ENCODE assay signal across 9 mouse cellular contexts in the genomic region with DNA sequence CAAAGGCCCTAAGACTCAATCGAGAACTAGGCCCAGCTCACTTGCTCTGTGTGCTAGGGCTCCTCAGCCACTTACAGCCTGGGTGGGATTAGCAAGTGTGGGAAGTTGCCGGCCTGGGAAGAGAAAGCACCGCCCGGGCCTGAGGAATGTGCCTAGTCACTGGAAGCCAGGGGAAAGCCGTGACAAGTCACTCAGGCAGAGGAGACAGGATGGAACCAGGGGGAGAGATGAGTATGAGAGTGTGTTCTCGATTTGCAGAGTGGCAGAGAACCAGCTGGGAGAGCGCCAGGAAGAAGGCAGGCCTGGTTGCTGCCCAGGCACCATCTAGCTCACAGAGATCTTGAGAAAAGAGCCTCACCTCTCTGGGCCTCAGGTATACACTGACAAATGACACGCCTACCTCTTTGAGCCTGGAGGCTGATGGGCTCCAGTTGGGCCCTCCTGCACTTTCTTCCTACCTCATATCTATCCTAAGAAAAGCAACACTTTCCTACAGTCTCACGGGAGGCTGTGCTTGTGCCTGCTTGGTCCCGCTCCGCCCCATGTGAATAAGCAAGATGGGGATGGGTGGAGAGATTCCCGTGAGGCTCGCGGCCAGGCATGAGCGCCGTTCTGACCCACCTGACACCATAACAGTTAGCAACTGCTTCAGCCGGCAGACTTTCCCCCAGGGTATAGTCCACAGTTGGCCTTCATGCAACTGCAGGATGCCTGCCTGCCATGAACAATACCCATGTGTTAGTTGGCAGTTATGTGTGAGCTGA.
DNase-seq lines count a peak whose midpoint lies in the region; ATAC-seq and TF ChIP-seq lines count a peak whose summit lies in the region.
"Had no signal": no experiment of that assay in that cellular context is flagged by ENCODE, and none has a peak within 500 bp of the region (broad histone marks: within the 10 kb centered on the region; RNA-seq: fewer than 3 reads in every experiment).

No protein-coding gene starts in this region.

- no peak overlapping the region for H3K9ac ChIP-seq in embryonic facial prominence, embryonic 12.5 days
- no peak overlapping the region for H3K9ac ChIP-seq in heart, embryonic 15.5 days
- H3K9ac ChIP-seq: neural tube, embryonic 12.5 days had no signal

- 0 out of 2 replicates have a peak, but pooled peaks cover 3% of the 10 kb centered on the region for H3K36me3 ChIP-seq in embryonic facial prominence, embryonic 12.5 days
- no peaks in the 10 kb centered on the region for H3K36me3 ChIP-seq in heart, embryonic 15.5 days
- no peaks in the 10 kb centered on the region for H3K36me3 ChIP-seq in myocyte (ENCODE audit: control insufficient read depth, insufficient read depth)
- H3K36me3 ChIP-seq: neural tube, embryonic 12.5 days had no signal

- peaks cover 17% of the 10 kb centered on the region for H3K4me1 ChIP-seq in embryonic facial prominence, embryonic 12.5 days
- H3K4me1 ChIP-seq in heart, embryonic 15.5 days (replicated peaks): peaks cover 46% of the 10 kb centered on the region

- TF ChIP-seq CTCF in left cerebral cortex, adult 2 months (IDR thresholded peaks at IDR 0.05): no peak

- H3K27ac ChIP-seq in left cerebral cortex, adult 2 months: peak overlapping the region; percentile 73
- peak overlapping the region; percentile 72 for H3K27ac ChIP-seq in embryonic facial prominence, embryonic 12.5 days
- H3K27ac ChIP-seq in heart, embryonic 15.5 days: peak overlapping the region; percentile 56
- H3K27ac ChIP-seq: neural tube, embryonic 12.5 days had no signal

- ATAC-seq in activated CD4-positive, CD25-positive, alpha-beta regulatory T cell, adult 4 months: peak; percentile 11
- no peak for ATAC-seq in embryonic facial prominence, embryonic 12.5 days (ENCODE audit: insufficient number of reproducible peaks, insufficient read depth, low FRiP score, low TSS enrichment)
- ATAC-seq in heart, embryonic 15.5 days (replicated peaks; ENCODE audit: insufficient number of reproducible peaks, insufficient read depth, low FRiP score, low read depth): peak; percentile 48; the same call in 1 of the 2 replicates

- no peaks in the 10 kb centered on the region for H3K79me2 ChIP-seq in myocyte (ENCODE audit: control insufficient read depth, insufficient read depth)

- no peaks in the 10 kb centered on the region for H3K9me3 ChIP-seq in embryonic facial prominence, embryonic 12.5 days
- no peaks in the 10 kb centered on the region for H3K9me3 ChIP-seq in heart, embryonic 15.5 days (replicated peaks)
- H3K9me3 ChIP-seq: neural tube, embryonic 12.5 days had no signal

- no peak overlapping the region for H3K4me3 ChIP-seq in left cerebral cortex, adult 2 months
- H3K4me3 ChIP-seq in embryonic facial prominence, embryonic 12.5 days: no peak overlapping the region
- H3K4me3 ChIP-seq in heart, embryonic 15.5 days: no peak overlapping the region
- H3K4me3 ChIP-seq in myocyte: no peak overlapping the region
- H3K4me3 ChIP-seq: neural tube, embryonic 12.5 days had no signal

- 58% methylated on average over 17 of the region's 17 CpGs for WGBS in embryonic facial prominence, embryonic 12.5 days
- WGBS in heart, embryonic 15.5 days: 50% methylated on average over 17 of the region's 17 CpGs

- H3K4me2 ChIP-seq in embryonic facial prominence, embryonic 12.5 days (replicated peaks): no peak overlapping the region
- H3K4me2 ChIP-seq in heart, embryonic 15.5 days: no peak overlapping the region
- H3K4me2 ChIP-seq in myocyte (ENCODE audit: low read depth): peak overlapping the region; percentile 22
- H3K4me2 ChIP-seq: neural tube, embryonic 12.5 days had no signal

- no peak overlapping the region for H3ac ChIP-seq in myocyte (ENCODE audit: control insufficient read depth, insufficient read length)

- peak in 1 of 2 experiments; percentile 57 for DNase-seq in left cerebral cortex, adult 2 months (ENCODE audit: extremely low spot score in 1 of 2, low spot score in 2 of 2)
- no peak for DNase-seq in left cerebral cortex, adult 11 months (ENCODE audit: low spot score)
- DNase-seq in left cerebral cortex, postnatal 4 days: peak; percentile 70
- no peak for DNase-seq in T-cell, adult 2 months (ENCODE audit: low spot score)

- no peak for TF ChIP-seq POLR2A in myocyte (IDR thresholded peaks at IDR 0.05; ENCODE audit: insufficient read length, low read depth)

- intact Hi-C loops in left cerebral cortex, adult 2 months (cut with DNase I): no loop called here
- intact Hi-C loops in left cerebral cortex, postnatal 4 days (cut with DNase I): no loop called here

- no peaks in the 10 kb centered on the region for H3K27me3 ChIP-seq in embryonic facial prominence, embryonic 12.5 days
- no peaks in the 10 kb centered on the region for H3K27me3 ChIP-seq in heart, embryonic 15.5 days
- H3K27me3 ChIP-seq in myocyte (ENCODE audit: control insufficient read depth, insufficient read depth, insufficient read length): no peaks in the 10 kb centered on the region
- H3K27me3 ChIP-seq: neural tube, embryonic 12.5 days had no signal

TF ChIP-seq in myocyte, 11 proteins besides CTCF, POLR2A, EP300 and RAD21:
- TF ChIP-seq CEBPB (IDR thresholded peaks at IDR 0.05; ENCODE audit: insufficient read depth, poor library complexity, severe bottlenecking): no peak
- peak in 1 of 3 experiments; percentile 39 for TF ChIP-seq MYOG (IDR thresholded peaks at IDR 0.05; ENCODE audit: control insufficient read depth in 1 of 3, insufficient read depth in 1 of 3, insufficient read length in 2 of 3, low read depth in 2 of 3)
- TF ChIP-seq USF1 (IDR thresholded peaks at IDR 0.05; ENCODE audit: low read depth): no peak
- TF ChIP-seq REST (IDR thresholded peaks at IDR 0.05; ENCODE audit: insufficient read depth, insufficient read length): no peak
- no peak for TF ChIP-seq E2F4 (IDR thresholded peaks at IDR 0.05; ENCODE audit: insufficient read depth)
- TF ChIP-seq MYOD1 (IDR thresholded peaks at IDR 0.05; ENCODE audit: control insufficient read depth in 1 of 3, insufficient read length in 2 of 3, low read depth in 2 of 3): no peak
